Mouse (Mus musculus): Measurements from ENCODE around the gene Acot5.
"Not testable (repeated sequence)": the region's sequence is repeated elsewhere in the genome, so short reads cannot be mapped to it uniquely, and the experiment has no call there.

Acot5 gene

DNA sequence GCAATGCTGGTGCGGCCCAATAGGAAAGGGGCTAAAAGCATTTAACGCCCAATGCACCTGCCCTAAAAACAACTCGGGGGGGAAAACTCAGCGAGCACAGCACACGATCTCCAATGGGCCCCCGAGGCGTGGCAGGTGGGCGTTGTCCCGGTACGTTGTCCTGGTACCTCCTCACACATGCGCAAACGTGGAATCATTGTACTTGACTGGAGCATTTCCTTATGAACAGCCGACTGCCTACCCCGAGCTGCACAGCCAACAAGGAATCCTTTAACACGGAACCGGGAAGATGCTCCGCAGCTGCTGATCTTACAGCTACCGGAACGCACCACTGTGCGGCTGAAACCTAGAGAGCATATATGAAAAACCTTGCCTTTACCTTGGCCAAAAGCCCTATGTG is 6.8 kb upstream of the Acot5 start:
- no peak for DNase-seq (ENCODE audit: low read depth, low spot score)

DNA sequence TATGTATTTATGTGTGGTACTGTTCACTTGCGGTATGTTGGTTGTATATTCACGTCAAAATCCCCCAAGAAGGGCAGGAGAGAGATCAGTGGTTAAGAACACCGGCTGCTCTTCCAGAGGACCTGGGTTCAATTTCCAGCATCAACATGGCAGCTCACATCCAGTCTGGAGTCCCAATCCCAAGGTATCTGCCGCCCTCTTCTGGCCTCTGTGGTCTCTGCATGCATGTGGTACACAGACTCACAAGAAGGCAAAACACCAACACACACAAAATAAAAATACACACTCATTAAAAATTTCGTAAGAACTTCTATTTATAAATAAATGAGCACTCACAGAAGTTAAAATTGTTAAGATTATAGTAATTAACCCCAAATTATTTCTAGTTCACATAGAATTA is 5.9 kb upstream of the Acot5 start:
- DNase-seq (ENCODE audit: low read depth, low spot score): no peak

DNA sequence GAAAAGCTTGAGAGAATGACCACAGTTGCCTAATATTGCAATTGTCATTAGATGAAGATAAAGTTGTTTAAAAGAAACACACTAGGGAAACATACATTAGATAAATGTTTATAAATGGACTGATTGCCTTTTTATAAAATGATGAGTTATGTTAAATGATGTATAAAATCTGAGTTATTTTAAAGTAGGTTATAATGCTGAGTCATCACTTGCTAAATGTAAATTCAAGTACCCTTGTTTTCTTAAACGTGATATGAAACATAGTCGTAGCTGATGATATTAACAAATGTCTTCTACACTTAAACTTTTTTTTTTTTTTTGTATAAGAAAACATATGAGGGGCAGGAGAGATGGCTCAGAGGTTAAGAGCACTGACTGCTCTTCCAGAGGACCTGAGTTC is 5.3 kb upstream of the Acot5 start:
- no peak for DNase-seq (ENCODE audit: low read depth, low spot score)

DNA sequence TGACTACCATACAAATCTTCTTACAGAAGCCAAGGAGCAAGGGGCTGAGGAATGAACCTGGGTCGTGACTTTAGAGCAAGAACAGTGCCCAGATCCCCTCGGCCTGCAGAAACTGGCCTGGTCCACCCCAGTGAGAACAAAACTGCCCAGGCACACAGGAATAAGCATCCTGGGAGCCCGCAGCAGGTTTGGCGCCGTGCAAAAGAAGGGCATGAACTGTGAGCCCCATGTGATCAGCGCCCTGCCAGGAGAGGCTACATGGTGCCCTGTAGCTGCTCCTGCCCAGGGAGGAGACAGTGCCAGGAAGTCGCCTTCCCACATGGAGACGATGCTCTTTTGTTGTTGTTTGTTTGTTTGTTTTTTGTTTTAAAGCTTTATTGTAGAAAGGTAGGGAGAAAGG is 4.5 kb upstream of the Acot5 start:
- DNase-seq (ENCODE audit: low read depth, low spot score): no peak

DNA sequence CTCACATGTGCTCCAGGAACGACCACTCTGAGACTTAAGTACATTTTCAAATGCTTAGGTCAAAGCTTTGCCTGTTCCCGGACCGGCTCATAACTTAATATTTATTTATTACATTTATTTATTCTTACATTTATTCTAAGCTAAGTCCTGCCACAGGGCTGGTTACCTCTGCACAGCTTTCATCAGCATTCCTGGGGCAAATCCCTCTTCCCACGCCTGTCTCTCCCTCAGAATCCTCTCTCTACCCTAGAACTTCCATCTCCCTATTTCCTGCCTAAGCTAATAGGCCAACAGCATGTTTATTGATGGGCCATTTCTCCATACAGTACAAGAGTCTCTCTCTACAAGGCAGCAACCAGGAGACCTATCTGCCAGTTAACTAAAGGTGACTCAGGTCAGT is 1.4 kb upstream of the Acot5 start:
- DNase-seq (ENCODE audit: low read depth, low spot score): no peak

DNA sequence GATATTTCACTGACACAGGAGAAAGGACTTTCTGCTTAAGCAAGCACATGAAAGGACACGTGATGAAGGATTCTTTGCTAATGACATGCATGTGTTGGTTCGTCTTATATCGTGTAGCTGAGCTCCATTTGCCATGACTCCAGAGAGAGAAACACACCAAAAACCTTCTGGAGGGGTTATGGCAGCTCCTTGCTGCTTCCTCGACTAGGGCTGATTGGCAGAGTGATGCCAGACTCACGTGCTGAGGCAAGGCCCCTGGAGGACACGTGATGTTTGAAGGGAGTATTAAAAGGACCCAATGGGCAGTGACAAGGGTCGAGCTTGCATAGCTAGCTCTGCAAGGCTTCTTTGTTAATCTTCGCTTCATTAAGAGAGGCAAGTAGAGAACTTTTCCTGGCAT is 829 bp upstream of the Acot5 start:
- DNase-seq (ENCODE audit: low read depth, low spot score): no peak

DNA sequence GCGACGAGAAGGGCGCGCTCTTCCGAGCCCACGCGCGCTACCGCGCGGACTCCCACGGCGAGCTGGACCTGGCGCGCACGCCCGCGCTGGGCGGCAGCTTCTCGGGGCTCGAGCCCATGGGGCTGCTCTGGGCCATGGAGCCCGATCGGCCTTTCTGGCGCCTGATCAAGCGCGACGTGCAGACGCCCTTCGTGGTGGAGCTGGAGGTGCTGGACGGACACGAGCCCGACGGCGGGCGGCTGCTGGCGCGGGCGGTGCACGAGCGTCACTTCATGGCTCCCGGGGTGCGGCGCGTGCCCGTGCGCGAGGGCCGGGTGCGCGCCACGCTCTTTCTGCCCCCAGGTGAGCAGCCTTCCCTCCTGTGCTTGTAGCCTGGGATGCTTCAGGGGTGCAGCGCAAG is 457 bp downstream of the Acot5 start:
- DNase-seq (ENCODE audit: low read depth, low spot score): not testable (repeated sequence)

DNA sequence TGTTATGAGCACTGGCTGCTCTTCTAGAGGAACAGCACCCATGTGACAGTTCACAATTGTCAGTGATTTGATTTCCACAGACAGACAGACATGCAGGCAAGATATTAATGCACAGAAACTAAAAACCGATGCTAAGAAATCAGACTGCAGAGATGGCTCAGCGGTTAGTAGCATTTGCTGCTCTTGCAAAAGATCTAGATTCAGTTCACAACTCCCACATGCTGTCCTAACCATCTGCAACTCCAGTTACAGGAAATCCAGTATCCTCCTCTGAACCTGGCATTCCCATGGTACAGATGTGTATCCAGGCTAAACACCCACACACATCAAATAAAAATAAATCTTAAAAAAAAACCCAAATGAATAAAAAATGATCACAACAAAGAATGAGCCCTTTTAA is 2.6 kb downstream of the Acot5 start:
- no peak for DNase-seq (ENCODE audit: low read depth, low spot score)

DNA sequence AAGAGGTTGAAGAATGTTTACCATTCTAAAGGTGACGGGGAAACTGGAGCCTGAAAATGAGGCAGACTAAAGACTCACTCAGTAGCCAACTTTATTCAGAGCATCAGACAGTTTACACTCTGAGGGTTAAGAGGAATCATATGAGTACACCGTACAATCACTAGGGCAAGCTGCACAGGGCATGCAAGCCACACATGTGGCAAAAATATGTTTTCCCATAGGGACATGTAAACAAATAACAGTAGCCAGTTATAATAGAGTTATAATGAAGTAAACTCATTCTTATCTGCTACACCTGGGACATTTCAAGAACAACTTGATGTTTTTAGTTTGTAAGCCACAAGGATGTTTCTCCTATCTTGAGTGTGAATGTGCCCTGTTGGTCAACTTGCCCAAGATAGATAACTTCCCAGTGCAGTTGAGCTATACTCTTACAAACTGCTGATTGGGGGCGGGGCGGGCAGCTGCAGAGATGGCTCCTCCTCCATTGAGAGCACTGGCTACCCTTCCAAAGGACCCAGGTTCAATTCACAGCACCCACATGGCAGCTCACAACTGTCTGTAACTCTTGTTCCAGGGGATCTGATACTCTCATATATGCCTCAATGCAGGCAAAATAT is 8.4 kb downstream of the Acot5 start:
- DNase-seq (ENCODE audit: low read depth, low spot score): no peak

DNA sequence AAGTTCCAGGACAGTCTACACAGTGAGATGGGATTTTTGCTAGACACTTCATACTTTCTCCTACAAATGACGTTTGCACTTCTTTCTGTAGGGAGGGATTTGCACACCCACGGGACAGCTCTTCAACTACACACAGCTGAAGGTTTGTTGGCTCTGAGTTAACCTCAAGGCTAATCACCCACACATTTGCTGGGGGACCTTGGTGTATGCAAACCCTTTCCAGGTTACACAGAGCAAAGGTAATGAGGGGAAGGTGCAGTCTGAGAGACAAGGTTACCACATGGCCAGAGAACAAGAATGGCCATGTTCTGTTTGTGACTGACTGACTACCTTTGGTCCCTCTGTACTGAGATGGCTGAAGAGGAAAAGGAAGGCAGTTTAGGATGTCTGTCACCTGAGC is 14.7 kb downstream of the Acot5 start:
- no peak for DNase-seq (ENCODE audit: low read depth, low spot score)

DNA sequence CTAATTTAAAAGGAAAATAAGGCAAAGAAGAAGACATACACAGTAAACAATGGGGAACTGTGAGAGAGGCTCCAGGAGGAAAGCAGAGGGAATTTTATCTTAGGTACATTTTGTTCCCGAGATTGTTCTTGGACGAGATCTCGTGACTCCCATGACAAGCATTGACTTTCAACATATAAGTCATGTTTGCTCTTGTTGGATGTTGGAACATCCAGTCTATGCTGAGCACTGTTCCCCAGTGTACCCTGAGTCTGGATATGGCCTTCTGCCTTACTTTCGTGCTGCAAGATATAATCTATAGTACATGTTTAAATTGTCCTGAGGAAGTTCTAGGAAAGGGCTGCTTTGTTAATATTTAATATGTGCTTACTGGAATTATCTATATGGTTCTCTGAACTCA is 15.5 kb downstream of the Acot5 start:
- no peak for DNase-seq (ENCODE audit: low read depth, low spot score)

DNA sequence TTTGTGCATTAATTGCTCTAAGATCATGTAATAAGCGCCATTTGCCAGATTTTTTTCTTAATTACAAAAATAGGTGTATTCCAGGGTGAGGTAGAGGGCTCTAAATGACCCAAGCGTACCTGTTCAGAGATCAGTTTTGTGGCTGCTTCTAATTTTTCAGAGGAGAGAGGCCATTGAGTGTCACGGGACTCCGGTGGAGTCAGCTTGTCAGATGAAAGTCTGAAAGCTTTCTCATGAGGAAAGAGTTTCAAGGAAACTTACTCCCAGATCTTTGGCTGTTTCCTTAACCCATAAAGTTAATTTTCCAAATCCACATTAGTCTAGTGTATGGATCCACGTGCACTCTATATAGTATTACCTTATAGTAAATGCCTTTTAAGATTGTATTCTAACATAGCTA is 25.5 kb downstream of the Acot5 start:
- not testable (repeated sequence) for DNase-seq (ENCODE audit: low read depth, low spot score)

DNA sequence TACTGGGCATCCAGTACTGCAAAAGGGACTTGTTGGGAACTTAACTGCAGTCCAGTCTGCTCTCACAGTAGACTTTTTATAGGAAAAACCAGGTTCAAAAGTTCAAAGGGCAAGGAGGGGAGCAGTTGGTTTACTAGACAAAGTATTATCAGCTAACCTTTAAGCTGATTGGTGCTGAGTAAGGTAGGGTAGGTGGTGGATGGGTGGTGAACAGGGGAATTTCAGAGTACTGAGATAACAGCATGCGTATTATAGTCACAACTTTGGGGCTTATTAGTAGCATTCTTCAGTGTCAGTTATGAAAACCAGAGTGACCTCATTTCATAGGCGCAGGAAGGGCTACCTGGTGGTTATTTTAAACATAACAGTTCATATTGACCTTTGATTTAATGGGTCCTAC is 30.5 kb downstream of the Acot5 start:
- DNase-seq (ENCODE audit: low read depth, low spot score): no peak

DNA sequence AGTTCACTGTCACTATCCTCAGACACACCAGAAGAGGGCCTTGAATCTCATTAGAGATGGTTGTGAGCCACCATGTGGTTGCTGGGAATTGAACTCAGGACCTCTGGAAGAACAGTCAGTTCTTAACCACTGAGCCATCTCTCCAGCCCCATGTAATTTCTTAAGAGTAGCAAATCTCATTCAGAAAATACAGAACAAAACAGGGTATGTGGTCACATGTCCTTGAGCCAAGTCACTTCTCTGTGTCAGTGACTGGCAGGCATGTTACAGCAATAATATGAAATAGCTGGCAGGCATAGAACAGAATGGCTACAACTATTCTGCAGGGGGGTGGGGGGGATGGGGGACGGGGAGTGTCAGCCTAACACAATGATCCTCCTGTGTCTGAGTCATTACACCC is 30.9 kb downstream of the Acot5 start:
- no peak for DNase-seq (ENCODE audit: low read depth, low spot score)

DNA sequence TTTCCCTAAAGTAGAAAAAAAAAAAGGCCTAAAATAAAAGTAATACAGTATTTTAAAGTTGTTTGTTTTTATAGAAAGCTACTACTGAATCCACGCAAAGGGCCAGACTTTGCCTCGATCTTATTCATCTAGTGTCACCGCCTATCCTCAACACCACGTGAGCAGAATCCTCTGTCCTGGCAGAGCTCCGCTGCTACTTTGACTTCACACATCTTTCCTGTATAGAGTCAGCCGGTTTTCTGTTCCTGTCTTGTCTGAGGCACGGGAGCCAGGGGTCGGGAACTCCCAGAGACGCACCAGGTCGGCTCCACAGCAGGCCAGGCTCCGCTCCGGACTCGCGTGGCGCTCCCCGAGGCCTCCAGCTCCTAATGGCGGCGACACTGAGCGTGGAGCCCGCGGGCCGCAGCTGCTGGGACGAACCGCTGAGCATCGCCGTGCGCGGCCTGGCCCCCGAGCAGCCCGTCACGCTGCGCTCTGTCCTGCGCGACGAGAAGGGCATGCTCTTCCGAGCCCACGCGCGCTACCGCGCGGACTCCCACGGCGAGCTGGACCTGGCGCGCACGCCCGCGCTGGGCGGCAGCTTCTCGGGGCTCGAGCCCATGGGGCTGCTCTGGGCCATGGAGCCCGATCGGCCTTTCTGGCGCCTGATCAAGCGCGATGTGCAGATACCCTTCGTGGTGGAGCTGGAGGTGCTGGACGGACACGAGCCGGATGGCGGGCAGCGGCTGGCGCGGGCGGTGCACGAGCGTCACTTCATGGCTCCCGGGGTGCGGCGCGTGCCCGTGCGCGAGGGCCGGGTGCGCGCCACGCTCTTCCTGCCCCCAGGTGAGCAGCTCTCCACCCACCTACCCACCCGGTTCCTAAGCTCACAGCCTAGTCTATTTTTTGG is 31.7 kb downstream of the Acot5 start, which contains the start of gene Acot6:
TSS of gene Acot6 (plus strand) at position 51 of the 889 bp plus-strand sequence.
- DNase-seq (ENCODE audit: low read depth, low spot score): peak; percentile 26

DNA sequence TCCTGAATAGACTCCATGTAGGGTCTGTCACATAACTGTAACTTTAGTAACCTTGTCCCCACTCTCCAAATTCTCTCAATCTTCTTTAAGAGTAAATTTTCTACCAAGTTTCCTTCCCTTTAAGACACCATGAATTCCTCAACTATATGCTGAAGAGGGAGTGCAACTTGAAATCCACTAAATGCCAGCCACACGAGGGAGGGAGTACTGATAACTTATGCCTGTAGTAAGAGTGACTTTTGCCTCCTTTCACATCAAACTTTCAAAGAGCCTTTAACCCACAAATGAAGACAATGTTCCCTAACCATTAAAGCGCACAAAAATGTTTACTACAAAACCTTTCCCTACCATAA is 32.3 kb downstream of the Acot5 start:
- DNase-seq (ENCODE audit: low read depth, low spot score): no peak

DNA sequence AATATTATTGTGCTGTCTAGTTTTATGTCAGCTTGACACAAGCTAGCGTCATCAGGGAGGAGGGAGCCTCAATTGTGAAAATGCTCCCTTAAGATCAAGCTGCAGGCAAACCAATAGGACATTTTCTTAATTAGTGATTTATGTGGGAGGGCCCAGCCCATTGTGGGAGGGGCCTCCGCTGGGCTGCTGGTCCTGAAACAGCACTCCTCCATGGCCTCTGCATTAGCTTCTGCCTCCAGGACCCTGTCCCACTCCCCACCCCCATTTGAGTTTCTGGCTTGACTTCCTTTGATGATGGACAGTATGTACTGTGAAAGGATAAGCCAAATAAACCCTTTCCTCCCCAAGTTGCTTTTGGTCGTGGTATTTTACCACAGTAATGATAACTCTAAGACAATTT is 37.9 kb downstream of the Acot5 start:
- DNase-seq (ENCODE audit: low read depth, low spot score): no peak

DNA sequence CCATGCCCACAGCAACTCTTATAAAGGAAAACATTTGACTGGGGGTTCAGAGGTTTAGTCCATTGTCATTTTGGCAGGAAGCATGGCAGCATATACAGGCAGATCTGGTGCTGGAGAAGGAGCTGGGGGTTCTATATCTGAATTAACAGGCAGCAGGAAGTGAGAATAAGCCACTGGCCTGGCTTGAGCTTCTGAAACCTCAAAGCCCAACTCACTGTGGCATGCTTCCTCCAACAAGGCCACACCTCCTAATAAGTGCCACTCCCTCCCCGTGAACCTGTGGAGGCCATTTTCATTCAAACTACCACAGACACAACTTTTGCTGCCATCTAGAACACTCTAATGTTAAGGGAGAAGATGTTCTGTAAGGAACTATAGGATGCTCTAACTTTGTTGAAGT is 38.6 kb downstream of the Acot5 start:
- no peak for DNase-seq (ENCODE audit: low read depth, low spot score)

DNA sequence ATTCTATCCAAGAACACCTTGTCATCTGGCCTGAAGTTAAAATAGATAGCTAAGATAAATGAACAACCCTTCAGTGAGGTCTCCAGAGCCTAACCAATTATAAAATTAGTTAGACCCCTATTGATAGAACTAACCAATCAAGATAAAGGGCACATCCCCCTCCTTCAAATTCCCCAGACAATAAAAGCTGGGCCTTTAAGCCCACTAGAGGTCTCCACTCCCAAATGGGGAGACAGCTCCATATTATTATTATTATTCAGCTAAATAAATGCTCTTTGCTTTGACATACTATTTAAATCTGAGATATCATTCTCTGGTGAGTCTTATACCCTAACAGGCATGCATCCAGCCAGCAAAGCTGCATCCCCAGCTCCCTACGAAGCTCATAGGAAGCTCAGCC is 40.8 kb downstream of the Acot5 start:
- DNase-seq (ENCODE audit: low read depth, low spot score): no peak

DNA sequence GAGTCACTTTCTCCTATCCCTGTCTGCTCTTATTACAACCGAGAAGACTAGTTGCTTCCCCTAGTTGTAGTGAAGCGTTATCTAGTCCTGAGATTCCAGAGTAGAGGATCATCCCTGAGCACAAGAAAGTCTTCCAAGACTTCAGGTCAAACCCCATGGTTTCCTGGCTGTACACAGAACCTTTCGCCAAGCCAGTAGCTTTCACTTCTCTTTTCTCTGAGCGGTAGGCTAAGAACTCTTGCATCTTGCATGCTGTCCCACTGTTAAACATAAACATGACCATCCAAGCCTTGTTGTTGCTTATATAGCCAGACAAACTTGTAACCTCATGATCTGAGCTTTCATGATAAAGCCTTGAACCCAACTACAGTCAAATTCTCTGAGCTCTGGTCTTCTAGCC is 41.7 kb downstream of the Acot5 start:
- no peak for DNase-seq (ENCODE audit: low read depth, low spot score)

DNA sequence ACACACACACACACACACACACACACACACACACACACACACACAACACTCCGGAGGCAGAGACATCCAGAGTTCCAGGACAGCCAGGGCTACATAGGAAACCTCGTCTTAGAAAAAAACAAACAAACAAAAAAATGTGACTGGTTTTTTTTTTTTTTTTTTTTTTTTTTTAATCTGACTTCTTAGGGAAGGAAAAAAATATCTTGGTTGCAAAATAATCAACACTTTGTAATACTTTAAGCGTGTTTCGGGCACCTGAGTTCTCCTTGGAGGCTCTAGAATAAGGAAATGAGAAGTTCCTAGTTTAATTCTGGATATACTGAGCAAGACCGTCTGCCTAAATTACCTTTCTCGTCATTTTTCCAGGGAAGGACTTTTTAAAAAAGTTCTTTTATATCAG is 44.6 kb downstream of the Acot5 start:
- DNase-seq (ENCODE audit: low read depth, low spot score): no peak

DNA sequence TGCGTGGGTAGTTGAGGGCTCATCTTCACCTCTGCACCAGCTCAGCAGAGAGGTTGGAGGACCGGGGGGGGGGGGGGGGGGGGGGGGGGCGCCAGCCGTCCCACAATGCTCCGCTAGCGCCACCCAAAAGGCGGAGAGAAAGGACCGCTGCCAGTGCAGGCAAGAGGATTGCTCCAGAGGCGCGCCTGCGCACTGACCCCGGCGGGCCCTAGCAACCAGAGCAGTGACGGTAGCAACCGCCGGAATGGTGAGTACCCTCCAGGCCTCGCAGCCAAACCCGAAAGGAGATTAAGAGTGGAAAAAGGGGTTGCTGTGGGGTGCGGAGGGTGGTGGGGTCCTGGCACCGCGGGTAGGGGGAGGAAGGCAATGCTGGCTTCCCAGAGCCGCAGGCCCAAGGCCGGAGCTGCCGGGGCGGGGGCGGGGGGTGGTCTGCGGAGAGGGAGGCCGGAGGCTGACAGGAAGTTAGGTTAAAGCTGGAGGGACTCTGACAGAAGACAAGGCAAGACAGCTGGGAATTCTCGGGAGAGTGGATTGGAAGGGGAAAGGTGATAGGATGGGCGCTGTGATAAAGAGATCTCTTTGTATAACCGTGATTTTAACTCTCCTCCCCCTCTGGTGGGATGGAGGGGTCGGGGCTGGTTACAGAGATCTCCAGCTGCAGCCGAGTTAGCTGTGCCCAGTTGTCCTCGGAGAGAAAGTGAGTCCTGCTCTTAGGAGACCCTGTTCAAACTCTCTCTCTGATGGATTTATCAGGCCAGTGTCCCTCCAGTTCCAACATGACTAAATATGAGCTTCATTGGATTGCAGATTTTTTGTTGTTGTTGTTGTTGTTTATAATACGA is 45.2 kb downstream of the Acot5 start, which contains the start of gene Dnal1:
TSS of gene Dnal1 (plus strand) at position 214 of the 842 bp plus-strand sequence.
- peak; percentile 87 for DNase-seq (ENCODE audit: low read depth, low spot score)
